Mouse (Mus musculus): ENCODE results near the gene Wnt3a.
A peak's percentile ranks its signal among the peaks of the same experiment; 100 is the strongest.

Gene Wnt3a

DNA sequence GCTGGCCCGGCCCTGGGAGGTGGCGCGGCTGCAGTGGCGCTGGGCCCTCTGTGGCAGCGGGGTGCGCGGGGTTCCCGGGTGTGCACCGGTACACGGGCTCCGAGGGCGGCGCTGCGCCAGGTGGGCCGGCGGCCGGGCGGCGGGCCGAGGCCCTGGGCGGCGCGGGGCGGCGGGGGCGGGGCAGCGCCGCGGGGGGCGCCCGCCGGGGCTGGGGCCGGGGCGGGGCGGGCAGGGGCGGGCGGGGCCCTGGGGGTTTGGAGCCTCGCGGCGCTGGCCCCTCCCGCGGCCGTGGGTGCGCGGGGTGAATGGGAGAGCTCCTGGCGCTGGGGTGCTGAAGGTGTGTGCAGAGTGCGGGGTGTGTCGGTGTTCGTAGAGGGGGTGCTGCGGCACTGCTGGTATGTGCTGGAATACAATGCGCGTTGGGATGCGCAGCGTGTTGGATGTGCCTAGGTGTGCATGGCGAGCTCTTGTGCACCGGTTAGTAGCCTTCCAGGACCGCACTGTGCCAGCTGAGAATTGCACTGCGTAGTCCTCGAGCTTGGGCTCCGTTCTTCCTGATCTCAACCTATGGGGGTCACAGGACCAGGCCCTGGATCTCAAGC, at the start of gene Wnt3a:
Gene Wnt3a (minus strand): TSS at position 51 of the 602 bp plus-strand sequence.
- DNase-seq (ENCODE audit: low spot score in 2 of 2), result no peak

DNA sequence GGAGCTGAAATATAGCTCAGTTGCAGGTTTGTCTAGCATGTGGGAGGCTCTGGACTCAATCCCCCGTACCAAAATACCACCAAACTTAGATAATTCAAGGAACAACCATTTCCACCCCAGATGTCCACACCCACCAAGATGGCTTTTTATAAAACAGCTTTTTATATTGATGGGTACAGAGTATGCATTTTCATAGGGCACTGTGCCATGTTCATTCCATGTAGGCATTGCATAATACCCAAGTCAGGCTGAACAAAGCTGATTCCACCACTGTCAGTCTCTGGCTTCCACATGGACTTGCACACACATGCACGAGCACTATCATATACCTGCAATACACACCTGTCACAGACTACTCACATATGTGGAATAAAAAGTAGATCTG, 48.2 kb upstream of the Wnt3a start:
- no peak for DNase-seq (ENCODE audit: low spot score in 2 of 2)

DNA sequence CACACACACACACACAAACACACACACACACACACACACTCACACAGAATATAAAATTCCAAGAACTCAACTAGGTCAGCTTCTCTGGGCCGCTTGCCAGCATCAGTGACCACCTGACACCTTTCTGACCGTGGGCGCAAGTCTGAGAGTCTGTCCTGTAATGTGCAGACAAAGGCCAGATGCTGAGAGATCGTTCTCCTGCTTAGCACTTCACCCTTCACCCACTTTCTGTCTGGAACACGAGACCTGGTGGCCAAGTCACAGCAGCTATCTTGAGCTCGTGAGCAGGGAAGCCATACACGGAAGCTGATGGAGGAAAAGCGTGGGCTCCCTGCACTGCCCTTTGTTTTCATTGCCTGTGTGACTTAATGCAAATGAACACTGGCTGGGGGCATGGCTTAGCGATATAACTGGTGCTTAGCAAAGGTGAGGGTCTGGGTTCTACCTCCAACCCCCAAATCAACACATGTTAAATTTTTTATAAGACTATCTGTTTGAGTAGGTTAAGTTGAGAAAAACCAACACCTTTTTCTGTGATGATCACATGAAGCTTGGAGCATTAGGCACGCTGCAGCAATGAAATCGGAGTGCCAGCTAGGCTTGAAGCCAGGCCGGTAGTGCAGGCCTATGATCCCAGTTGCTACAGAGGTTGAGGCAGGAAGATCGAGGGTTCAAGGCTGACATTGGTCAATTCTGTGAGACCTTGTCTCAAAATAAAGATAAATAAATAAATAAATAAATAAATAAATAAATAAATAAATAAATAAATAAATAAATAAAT, 47.6 kb upstream of the Wnt3a start:
- peak; percentile 19 to 48 for DNase-seq (ENCODE audit: low spot score in 2 of 2)

DNA sequence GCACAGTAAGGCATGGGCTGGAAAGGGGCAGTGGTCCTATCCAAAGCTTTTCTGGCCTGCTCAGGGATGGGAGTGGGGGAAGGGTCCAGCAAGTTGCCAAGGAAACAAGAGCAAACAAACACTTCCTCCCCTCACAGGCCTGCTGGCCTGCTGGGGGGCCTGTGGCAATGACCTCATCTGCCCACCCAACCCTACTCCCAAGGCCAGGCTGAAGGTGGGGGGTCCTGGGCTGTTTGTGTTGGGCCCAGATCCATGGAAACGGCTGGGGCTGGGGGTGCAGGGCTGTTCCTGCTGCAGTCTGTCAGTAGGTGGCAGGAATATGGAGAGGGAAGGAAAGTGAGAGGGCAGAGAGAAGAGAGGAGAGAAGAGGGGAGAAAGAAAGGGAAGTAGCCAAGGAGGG, 45.8 kb upstream of the Wnt3a start:
- no peak for DNase-seq (ENCODE audit: low spot score in 2 of 2)

DNA sequence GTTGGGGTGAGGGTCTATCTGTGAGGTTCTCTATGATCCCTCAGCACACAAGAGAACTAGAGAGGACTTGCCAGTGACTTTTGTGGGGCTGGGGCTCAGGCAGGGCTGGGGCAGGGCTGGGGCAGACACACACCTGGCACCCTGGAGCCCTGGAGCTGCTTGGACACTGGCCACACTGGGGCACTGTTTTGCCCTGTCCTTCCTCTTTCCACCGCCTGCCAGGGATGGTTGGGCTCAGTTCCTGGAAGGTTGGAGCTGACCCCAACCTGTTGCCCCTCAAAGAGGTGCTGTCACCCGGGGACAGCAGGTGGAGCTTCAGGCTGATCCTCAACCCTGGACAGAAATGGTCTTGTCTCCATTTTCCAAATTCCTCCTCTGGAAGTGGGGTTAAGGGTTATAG, 45.4 kb upstream of the Wnt3a start:
- DNase-seq (ENCODE audit: low spot score in 2 of 2), result no peak

DNA sequence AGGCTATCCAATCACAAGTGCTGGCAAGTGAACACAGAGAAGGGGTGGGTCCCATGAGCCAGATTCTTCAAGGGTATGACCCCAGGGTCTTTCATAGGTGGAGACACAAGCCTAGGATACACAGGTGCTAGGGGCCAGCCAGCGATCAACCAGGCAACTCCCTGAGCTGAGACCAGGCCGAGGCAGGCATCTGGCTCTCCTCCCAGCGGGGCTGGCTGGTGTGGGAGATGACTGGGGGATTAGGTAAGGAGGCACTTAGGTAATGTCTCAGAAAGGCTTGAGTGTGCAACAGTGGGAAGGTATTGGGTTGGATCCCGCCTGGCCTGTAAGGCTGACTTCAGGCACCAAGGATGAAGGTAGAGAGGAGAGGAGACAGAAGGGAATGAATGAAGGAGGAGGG, 44.6 kb upstream of the Wnt3a start:
- DNase-seq (ENCODE audit: low spot score in 2 of 2), result no peak

DNA sequence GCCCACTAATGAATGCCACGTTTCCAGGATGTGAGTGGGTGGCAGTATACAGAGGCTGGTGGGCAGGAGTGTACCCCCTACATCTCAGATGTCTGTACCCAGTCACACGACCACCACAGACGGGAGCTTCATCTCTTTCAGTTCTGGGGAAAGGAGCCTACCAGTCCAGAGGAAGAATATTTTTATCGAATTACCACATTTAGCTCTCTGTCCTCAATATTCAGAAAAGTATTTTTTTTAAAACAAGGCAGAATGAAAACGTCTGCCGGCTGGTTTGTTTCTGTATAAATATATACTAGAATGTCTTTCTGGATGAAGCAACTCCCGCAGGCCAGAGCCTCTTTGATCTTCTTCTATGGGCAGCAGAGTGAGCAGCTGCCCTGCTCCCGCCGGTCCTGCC, 42.4 kb upstream of the Wnt3a start:
- DNase-seq (ENCODE audit: low spot score in 2 of 2), result no peak

DNA sequence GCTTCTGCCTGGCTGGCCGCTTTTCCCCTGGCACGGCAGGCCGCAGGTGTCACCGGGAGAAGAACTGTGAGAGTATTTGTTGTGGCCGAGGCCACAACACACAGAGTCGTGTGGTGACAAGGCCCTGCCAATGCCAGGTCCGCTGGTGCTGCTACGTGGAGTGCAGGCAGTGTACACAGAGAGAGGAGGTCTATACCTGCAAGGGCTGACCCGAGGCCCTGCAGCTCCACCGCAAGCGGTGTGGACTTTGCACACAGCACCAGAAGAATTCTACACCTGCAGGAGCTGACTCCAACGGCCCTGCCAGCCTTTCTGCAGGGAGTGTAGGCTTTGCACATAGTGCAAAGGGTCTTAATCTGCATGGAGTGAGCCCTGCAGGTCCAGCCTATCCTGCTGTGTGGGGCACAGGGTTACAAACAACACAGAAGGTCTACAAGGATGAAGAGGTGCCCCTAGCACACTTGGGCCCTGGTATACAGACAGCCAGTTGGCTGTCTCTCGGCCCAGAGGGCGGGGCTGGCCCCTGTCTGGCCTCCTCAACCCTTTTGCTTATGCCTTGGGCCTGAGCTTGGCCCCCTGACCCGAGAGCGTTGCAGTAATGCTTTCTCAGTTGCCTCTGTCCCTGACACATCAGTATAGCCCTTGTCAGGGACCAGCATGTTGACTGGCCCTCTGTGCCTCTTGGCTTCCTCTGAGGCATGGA, 40.8 kb upstream of the Wnt3a start:
- no peak for DNase-seq (ENCODE audit: low spot score in 2 of 2)

DNA sequence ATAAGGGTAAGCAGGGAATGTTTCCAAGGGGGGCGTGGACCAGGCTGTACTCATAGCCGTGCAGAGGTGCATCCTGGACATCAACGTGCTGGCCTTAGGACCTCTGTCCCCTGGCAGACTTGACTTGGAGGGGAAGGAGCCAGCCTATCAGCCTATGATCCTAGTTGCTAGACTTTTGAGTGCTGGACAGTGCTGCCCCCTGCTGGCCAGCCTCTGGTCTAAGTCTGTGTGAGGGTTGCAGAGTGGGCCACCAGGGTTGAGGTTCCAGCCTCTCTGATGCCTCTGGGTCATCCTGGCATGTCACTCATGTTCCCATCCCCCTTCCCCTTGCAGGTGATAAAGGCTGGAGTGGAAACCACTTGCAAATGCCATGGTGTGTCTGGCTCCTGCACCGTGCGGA, 40.0 kb upstream of the Wnt3a start:
- DNase-seq (ENCODE audit: low spot score in 2 of 2), result peak in 1 of 2 experiments; percentile 44

DNA sequence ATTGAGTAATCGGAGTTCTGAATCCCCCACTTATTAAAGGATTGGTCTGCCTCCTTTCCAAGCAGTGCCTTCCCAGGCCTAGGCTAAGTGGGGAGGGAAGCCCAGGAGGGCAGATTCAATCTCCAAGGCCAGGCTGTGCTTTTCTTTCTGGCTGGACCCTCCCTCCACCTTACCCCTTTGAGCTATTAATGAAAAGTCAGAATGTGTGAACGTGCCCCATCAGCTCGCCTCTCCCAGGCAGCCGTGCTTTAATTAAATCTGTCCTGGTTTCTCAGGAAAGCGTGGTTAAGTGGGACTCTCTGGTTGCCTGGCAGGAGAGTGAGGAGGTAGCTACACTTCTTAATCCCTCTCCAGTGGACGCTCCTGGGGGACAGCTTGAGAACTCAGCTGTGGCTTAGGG, 39.1 kb upstream of the Wnt3a start:
- no peak for DNase-seq (ENCODE audit: low spot score in 2 of 2)

DNA sequence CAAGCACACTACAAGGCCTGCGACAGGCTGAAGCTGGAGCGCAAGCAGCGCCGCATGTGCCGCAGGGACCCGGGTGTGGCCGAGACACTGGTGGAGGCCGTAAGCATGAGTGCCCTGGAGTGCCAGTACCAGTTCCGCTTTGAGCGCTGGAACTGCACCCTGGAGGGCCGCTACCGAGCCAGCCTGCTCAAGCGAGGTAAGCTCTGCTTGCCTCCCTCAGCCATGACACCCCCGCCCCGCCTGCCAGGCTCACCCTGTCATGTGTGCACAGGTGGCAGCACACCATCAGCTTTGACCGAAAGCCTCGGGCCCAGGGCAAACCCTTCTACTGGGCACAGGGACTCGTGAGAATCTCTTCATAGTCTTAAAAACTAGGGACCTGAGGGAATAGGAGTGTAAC, 37.1 kb upstream of the Wnt3a start:
- DNase-seq (ENCODE audit: low spot score in 2 of 2), result no peak

DNA sequence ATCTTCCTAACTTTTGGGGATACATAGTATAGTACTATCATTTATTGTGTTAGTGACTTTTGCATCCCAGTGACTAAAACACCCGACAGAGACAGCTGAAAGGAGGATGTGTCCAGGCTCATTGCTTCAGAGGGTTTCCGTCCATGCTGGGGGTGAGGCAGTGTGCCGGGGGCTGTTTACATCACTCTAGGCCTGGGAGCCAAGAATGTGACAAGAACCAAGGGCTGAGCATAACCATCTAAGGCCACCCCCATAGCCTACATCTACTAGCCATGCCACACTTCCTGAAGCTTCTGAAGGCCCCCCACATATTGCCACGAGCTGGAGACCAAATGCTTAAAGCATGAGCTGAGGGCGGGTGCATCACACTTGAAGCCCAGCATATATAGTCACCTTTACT, 34.2 kb upstream of the Wnt3a start:
- DNase-seq (ENCODE audit: low spot score in 2 of 2), result no peak

DNA sequence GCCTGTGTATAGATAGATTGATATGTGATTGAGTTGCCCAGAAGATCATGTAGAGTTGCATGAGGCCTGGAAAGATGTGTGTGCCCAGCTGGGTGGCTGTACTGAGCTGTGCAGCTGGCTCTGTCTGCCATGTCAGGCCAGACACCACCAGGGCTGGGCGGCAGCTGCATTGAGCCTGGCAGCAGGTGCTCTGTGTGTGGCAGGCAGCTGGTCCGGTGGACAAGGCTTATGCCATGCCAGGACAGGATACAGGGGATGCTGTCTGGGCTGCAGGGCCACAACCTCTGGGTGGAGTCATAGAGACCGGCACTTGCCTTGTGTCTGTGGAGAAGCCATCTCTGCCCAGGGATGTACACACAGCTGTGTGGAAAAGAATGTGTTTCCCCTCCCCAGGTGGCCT, 32.4 kb upstream of the Wnt3a start:
- no peak for DNase-seq (ENCODE audit: low spot score in 2 of 2)

DNA sequence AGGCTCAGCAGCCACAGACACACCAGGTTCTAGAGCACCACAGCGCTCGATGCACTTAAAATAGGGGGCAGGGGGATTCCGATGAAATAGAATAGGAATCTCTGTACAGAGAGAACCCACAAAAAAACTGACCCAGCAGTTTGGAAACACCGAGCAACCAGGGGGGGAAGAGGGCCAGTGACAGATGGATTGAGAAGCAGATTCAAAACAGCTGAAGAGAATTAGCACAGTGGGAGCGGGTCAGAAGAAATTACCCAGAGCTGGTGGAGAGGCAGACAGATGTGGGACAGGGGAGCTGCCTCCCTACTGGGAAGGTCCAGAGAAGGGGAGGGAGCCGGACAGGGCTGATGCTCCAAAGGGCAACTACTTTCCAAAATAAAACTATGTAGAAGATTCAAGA, 26.0 kb upstream of the Wnt3a start:
- DNase-seq (ENCODE audit: low spot score in 2 of 2), result no peak

DNA sequence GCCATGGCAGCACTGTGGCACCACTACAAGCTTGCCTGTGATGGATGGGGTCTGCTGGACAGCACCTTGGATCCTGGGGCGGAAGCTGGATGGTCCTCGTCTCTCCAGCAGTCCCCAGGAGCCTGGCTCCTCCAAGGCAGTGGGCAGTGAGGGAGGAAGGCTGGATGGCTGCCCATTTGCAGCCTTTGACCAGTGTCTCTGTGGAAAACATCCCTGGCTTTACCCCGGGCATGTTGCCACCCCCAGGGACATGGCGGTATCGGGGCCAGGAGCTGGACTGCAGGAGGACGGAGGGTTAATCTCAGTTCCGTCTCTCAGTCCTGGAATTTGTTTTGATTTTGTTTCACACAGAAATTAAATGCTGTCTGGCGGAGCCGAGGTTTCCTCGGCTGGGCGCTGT, 23.4 kb upstream of the Wnt3a start:
- no peak for DNase-seq (ENCODE audit: low spot score in 2 of 2)

DNA sequence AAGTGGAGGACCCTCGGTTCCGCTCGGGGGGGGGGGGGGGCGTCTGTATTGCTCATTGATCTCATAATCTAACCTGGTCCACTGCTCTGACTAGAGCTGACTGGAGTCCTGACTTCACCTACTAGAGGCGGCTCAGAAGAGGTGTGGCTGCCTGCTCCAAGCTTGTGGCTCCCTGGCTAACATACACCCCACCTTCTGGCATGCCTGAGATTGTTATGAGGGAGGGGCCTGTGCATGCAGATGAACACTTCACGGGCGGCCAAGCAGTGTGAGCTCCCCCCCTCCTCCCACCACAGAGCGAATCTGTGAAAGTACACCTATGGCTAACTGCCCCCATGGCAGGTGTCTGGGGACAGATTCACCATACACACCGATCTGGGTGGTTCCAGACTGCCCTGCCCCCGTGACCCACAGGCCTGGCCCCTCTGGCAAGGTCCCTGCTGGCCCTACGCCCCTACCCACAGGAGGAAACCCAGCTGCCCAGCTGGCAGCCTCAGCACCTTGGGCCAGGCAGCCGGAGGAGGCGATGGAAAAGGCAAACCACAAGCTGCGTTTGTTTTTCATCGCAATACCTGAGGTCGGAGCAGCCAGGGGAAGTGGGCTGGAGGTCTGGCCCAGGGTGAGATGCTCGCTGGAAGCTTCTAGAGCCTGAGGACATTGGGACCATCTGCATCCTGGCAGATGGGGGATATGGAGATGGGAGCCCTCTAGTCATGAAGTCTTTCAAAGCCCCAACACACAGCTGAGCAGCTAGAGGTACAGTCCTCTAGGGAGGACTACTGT, 22.7 kb upstream of the Wnt3a start:
- no peak for DNase-seq (ENCODE audit: low spot score in 2 of 2)

DNA sequence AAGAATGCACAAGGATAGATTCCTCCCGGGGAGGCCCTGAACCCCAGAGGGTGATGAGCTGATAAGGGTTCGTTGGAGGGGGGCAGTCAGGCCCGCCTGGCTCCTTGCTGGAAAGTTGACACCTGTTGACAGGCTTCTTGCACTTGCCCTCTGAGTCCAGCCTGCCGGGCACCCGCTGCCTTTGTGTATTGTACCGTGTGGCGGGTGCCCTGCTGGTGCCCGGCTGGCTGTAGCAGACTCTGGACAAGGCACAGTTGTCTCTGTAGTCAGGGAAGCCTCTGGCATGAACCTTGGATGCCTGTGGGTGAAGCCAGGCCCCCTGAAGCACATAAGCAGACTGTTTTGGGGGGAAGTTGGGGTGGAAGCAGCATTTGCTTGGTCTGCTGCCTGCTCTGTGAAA, 21.9 kb upstream of the Wnt3a start:
- DNase-seq (ENCODE audit: low spot score in 2 of 2), result no peak

DNA sequence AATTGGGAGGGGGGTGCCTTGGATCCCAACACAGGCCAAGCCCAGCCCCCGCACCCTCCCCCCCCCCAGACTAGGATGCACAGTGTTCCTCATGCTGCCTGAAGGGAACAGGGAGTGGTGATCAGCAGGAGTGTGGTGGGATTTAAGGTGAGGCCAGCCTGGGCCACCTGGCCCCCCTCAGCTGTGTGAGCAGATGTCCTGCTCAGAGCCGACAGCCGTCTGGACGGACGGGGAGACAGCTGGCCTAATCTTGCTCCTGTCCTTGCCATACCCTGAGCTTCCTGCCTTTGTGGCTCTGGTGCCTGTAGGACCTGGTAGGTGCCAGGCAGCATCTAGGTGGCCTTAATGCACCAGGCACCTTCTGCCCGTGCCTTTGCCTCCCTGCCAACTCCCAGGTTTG, 21.5 kb upstream of the Wnt3a start:
- no peak for DNase-seq (ENCODE audit: low spot score in 2 of 2)

DNA sequence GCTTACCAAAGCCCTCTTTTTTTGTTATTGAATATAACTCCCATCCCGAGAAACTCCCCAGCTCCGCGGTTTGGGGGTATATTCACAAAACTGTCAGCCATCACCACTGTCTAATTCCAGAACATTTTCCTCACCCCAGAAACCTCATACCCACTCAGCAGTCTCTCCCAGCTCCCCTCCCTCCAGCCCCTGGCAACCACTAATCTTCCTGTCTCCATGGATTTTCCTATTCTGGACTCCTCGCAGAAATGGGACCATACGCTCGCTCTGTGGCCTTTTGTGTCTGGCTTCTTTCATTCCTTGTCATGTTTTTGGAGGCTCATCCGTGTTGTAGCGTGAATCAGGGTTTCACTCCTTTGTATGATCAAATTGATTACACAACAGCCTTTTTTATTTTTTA, 19.4 kb upstream of the Wnt3a start:
- no peak for DNase-seq (ENCODE audit: low spot score in 2 of 2)

DNA sequence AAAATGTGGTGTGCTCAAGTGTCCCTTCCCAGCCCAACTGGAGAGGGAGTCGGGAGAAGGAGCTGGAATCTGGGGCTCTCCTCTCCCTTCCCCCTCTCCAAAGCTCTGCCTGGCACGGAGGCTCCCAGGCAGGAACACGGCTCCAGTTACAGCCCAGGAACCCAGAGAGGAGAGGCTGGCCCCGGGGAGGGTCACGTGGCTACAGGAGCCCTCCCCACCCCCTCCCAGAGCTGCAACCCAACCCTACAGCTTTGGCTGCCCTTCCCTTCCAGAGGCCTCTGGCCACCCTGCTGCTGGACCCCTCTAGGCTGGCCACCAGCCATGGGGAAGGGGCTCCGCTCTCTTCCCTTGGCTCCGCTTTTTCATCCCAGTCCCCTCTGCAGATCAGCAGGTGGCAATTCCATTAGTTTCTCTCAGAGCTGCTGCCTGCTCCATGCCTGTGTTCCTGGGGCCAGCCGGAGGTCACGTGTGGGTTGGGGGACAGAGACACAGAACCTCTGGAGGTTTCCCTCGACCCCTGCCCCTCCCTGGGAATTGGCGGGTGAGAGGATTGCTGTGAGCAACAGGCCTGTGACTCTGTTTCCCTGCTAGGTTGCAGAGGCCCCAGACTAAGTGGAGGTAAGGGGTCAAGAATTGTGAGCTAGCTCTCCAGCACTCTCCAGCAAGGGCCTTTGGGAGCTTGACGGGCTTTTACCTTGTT, 18.7 kb upstream of the Wnt3a start:
- DNase-seq (ENCODE audit: low spot score in 2 of 2), result peak; percentile 38 to 56

DNA sequence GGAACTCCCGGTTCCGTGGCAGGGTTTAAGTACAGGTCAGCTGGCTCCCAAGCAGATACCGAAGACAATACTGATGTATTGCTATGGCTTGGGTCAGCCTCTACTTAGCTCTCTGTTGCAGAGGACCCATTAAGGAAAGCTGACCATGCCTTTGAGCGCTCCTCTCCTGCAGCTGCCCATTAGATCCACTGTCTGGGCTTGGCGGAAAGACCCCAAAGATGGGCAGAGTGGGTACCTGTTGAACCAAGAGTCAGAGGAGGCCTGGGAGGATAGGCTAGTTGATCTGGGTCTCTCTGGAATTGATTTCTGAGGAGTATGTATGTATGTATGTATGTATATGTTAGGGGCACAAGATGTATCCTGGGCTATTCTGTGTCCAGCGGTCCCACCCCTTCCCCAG, 18.1 kb upstream of the Wnt3a start:
- DNase-seq (ENCODE audit: low spot score in 2 of 2), result no peak

DNA sequence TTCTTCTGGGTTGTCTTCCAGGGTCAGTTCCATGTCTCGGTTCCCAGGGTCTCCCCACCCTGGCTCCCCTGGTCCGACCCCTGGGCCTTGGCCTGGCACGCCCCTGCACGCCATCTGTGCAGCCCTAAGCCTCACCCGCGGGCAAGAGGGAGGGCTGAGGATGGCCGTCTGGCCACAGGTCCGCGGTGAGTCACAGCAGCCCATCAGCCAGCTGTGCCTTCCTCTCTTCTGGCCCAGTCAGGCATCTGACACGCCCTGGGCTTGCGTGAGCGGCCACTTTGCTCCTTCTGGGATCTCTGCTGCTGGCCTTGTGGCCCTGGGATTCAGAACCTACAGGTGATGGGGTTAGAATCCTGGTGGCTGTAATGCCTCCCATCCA, 17.6 kb upstream of the Wnt3a start:
- DNase-seq (ENCODE audit: low spot score in 2 of 2), result no peak
